Mouse (Mus musculus) forebrain, embryonic 11.5 days (tissue): ENCODE data around the gene Kcnip4. TPM values are rescaled to one million over a fixed set of nuclear protein-coding genes. Genes with fewer than 3 reads are reported as not detected.
A peak's percentile ranks its signal among the peaks of the same experiment; 100 is the strongest.

Experiments
- ATAC-seq: fragments of 200-750 bp; cut with Nextera tagmentation; replicated peaks from 2 replicates; pipeline ENCODE4 v1.8.0; 2017; ENCODE audit warnings: moderate TSS enrichment; ENCODE audit not compliant: low FRiP score
- DNase-seq: peaks from one replicate; pipeline ENCODE4 v3.0.0-alpha.2; 2017; ENCODE audit warnings: low spot score
- H3K27ac ChIP-seq: fragments of 300-500 bp; sonication (generic); 2 replicates; pipeline ENCODE4 v1.5.1; 2014; ENCODE audit warnings: low read depth, low read length
- H3K27me3 ChIP-seq: fragments of 300-500 bp; sonication (generic); 2 replicates; pipeline ENCODE4 v1.6.1; 2014; ENCODE audit warnings: mild to moderate bottlenecking, low read length, mixed read lengths; ENCODE audit not compliant: control insufficient read depth, insufficient read depth
- H3K36me3 ChIP-seq: fragments of 300-500 bp; sonication (generic); 2 replicates; pipeline ENCODE4 v1.6.1; 2014; ENCODE audit warnings: mild to moderate bottlenecking, low read length, moderate library complexity, mixed read lengths; ENCODE audit not compliant: control insufficient read depth, insufficient read depth
- H3K4me1 ChIP-seq: fragments of 300-500 bp; sonication (generic); replicated peaks from 2 replicates; pipeline ENCODE4 v1.6.1; 2014; ENCODE audit warnings: low read length, mixed read lengths; ENCODE audit not compliant: control insufficient read depth, insufficient read depth
- H3K4me2 ChIP-seq: fragments of 300-500 bp; sonication (generic); 2 replicates; pipeline ENCODE4 v1.6.1; 2014; ENCODE audit warnings: low read depth, mild to moderate bottlenecking, low read length, moderate library complexity, mixed read lengths; ENCODE audit not compliant: severe bottlenecking
- H3K4me3 ChIP-seq: fragments of 300-500 bp; sonication (generic); 2 replicates; pipeline ENCODE4 v1.5.1; 2014; ENCODE audit warnings: low read depth, low read length
- H3K9ac ChIP-seq: fragments of 300-500 bp; sonication (generic); 2 replicates; pipeline ENCODE4 v1.6.1; 2014; ENCODE audit warnings: low read length
- H3K9me3 ChIP-seq: fragments of 300-500 bp; sonication (generic); 2 replicates; pipeline ENCODE4 v1.6.1; 2016; ENCODE audit warnings: low read length, mixed read lengths; ENCODE audit not compliant: control insufficient read depth
- WGBS: fragments of 180-500 bp; shearing (Covaris S2); extraction: QIAGEN DNeasy Blood & Tissue Kit; methylation state at CpG from one replicate; pipeline ENCODE4 v1.1.7; 2014; 5-methylcytosine and 5-hydroxymethylcytosine counted together
- polyA plus RNA-seq: library from polyadenylated mRNA; unstranded; fragments of >200 nt; fragmentation: Nextera tagmentation; extraction: Ambion mirVana; gene quantifications from 2 replicates; pipeline ENCODE4 v1.2.1, GENCODE M21; 2014

Gene Kcnip4
- polyA plus RNA-seq, 1 experiment from 2014 or later: 1.7 TPM

GRCm38 (mm10) chr5:48840971-48841370 lies 683.7 kb downstream of the Kcnip4 start:
- Histone ChIP-seq H3K27me3 (no peaks in the 10 kb centered on the region), H3K9ac (no peak overlapping the region), H3K36me3 (no peaks in the 10 kb centered on the region), H3K4me3 (no peak overlapping the region), H3K4me1 (no peaks in the 10 kb centered on the region), H3K4me2 (no peak overlapping the region), H3K9me3 (no peaks in the 10 kb centered on the region), H3K27ac (no peak overlapping the region)
- ATAC-seq (no peak), DNase-seq (no peak)
- 21% methylated on average over 2 of the region's 2 CpGs for WGBS

GRCm38 (mm10) chr5:48795526-48795925 lies 729.2 kb downstream of the Kcnip4 start:
- Histone ChIP-seq H3K4me3 (no peak overlapping the region), H3K9me3 (no peaks in the 10 kb centered on the region), H3K4me2 (no peak overlapping the region), H3K4me1 (no peaks in the 10 kb centered on the region), H3K27ac (no peak overlapping the region), H3K9ac (no peak overlapping the region), H3K27me3 (no peaks in the 10 kb centered on the region), H3K36me3 (no peaks in the 10 kb centered on the region)
- no peak for DNase-seq
- 74% methylated on average over 1 of the region's 1 CpGs for WGBS
- ATAC-seq: no peak

- Histone ChIP-seq H3K27me3 (no peaks in the 10 kb centered on the region), H3K9ac (no peak overlapping the region), H3K4me1 (no peaks in the 10 kb centered on the region), H3K4me2 (no peak overlapping the region), H3K9me3 (no peaks in the 10 kb centered on the region), H3K36me3 (no peaks in the 10 kb centered on the region), H3K4me3 (no peak overlapping the region), H3K27ac (no peak overlapping the region)
- 66% methylated on average over 1 of the region's 1 CpGs for WGBS
- ATAC-seq: no peak
- DNase-seq: no peak
Observed at GRCm38 (mm10) chr5:48779376-48779775, 745.3 kb downstream of the Kcnip4 start.

- no peak overlapping the region for H3K9ac ChIP-seq
- no peak overlapping the region for H3K27ac ChIP-seq
- no peaks in the 10 kb centered on the region for H3K4me1 ChIP-seq
- H3K4me3 ChIP-seq: no peak overlapping the region
- H3K4me2 ChIP-seq: no peak overlapping the region
- no peaks in the 10 kb centered on the region for H3K27me3 ChIP-seq
- H3K9me3 ChIP-seq: no peaks in the 10 kb centered on the region
- DNase-seq (no peak), ATAC-seq (no peak; the same call in 1 of the 2 replicates)
- H3K36me3 ChIP-seq: no peaks in the 10 kb centered on the region
Observed at GRCm38 (mm10) chr5:48748613-48749012, 776.1 kb downstream of the Kcnip4 start.

- H3K9ac ChIP-seq: no peak overlapping the region
- H3K4me3 ChIP-seq: no peak overlapping the region
- 53% methylated on average over 2 of the region's 2 CpGs for WGBS
- DNase-seq (no peak), ATAC-seq (peak; percentile 30; the same call in 1 of the 2 replicates)
- H3K4me1 ChIP-seq: no peaks in the 10 kb centered on the region
- no peaks in the 10 kb centered on the region for H3K9me3 ChIP-seq
- H3K4me2 ChIP-seq: no peak overlapping the region
- no peaks in the 10 kb centered on the region for H3K27me3 ChIP-seq
- H3K27ac ChIP-seq: no peak overlapping the region
- H3K36me3 ChIP-seq: no peaks in the 10 kb centered on the region
Observed at GRCm38 (mm10) chr5:48737640-48738039, 787.1 kb downstream of the Kcnip4 start.

GRCm38 (mm10) chr5:48718166-48718565 lies 806.5 kb downstream of the Kcnip4 start:
- H3K4me1 ChIP-seq: no peaks in the 10 kb centered on the region
- DNase-seq: no peak
- ATAC-seq: no peak

GRCm38 (mm10) chr5:48705997-48706396 lies 818.7 kb downstream of the Kcnip4 start:
- Histone ChIP-seq H3K4me3 (no peak overlapping the region), H3K36me3 (no peaks in the 10 kb centered on the region), H3K4me1 (no peaks in the 10 kb centered on the region), H3K9me3 (no peaks in the 10 kb centered on the region), H3K4me2 (no peak overlapping the region), H3K27me3 (no peaks in the 10 kb centered on the region), H3K27ac (no peak overlapping the region), H3K9ac (no peak overlapping the region)
- DNase-seq: no peak
- WGBS: 79% methylated on average over 3 of the region's 3 CpGs
- no peak for ATAC-seq

More at GRCm38 (mm10) chr5:48718166-48718565, 806.5 kb downstream of the Kcnip4 start:
- H3K9me3 ChIP-seq: no peaks in the 10 kb centered on the region
- no peak overlapping the region for H3K4me2 ChIP-seq
- no peak overlapping the region for H3K9ac ChIP-seq
- H3K4me3 ChIP-seq: no peak overlapping the region
- H3K36me3 ChIP-seq: no peaks in the 10 kb centered on the region
- no peak overlapping the region for H3K27ac ChIP-seq
- no peaks in the 10 kb centered on the region for H3K27me3 ChIP-seq

GRCm38 (mm10) chr5:48687068-48687467 lies 837.6 kb downstream of the Kcnip4 start:
- no peak for DNase-seq
- Histone ChIP-seq H3K27ac (no peak overlapping the region), H3K4me1 (no peaks in the 10 kb centered on the region), H3K4me2 (no peak overlapping the region), H3K27me3 (no peaks in the 10 kb centered on the region), H3K9me3 (no peaks in the 10 kb centered on the region), H3K36me3 (no peaks in the 10 kb centered on the region), H3K9ac (no peak overlapping the region), H3K4me3 (no peak overlapping the region)
- no peak for ATAC-seq
- WGBS: 83% methylated on average over 3 of the region's 3 CpGs

GRCm38 (mm10) chr5:48679733-48680595 lies 844.7 kb downstream of the Kcnip4 start:
- no peaks in the 10 kb centered on the region for H3K4me1 ChIP-seq
- H3K27me3 ChIP-seq: no peaks in the 10 kb centered on the region
- no peak overlapping the region for H3K4me3 ChIP-seq
- no peak for ATAC-seq
- H3K27ac ChIP-seq: no peak overlapping the region
- WGBS: 91% methylated on average over 8 of the region's 8 CpGs
- H3K9ac ChIP-seq: no peak overlapping the region
- no peaks in the 10 kb centered on the region for H3K9me3 ChIP-seq
- H3K4me2 ChIP-seq: no peak overlapping the region
- no peak for DNase-seq
- H3K36me3 ChIP-seq: no peaks in the 10 kb centered on the region
